Mouse (Mus musculus) thymus, postnatal 36 days (tissue): ENCODE data around the gene Neu2.

Experiments
- DNase-seq, 2 experiments: peaks; one replicate each; pipeline ENCODE4 v3.0.0; 2022; ENCODE audit warnings: mixed read lengths in 2 of 2

Neu2 gene

DNA sequence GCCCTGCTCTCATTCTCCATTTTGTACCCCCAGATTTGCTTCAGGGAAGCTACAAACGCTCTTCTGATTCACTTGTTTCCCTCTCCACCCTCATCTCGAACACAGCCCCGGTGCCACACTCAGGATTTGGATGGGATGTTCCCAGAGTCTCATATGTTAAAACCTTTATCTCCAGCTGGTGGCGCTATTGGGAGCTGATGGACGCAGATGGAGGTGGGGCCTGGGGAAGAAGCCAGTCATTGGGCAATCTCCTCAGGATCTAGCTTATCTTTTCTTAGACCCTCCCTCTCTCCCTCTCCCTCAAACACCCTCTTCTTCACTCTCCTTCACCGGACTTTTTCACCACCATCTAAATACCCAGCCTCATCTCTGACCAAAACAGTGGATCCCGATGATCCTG, 31.9 kb downstream of the Neu2 start:
- no peak for DNase-seq

DNA sequence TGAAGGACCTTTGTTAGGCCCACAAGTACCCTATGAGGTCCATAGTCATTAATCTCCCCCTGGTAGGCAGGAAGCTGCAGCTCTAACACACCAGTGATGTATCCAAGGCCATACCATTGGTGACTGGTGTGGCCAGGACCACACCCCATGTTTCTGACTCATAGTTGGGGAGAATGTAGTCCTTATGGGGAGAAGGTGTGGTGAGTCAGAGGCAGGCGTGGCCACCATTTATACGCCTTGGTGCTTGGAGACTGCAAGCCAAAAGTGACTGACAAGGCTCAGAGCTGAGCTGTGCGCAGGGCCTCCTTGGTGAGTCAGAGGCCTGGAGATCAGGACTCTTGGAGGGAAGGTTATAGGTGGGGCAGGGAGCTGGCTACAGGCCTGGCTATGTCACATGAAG, 41.3 kb downstream of the Neu2 start:
- DNase-seq = no peak

DNA sequence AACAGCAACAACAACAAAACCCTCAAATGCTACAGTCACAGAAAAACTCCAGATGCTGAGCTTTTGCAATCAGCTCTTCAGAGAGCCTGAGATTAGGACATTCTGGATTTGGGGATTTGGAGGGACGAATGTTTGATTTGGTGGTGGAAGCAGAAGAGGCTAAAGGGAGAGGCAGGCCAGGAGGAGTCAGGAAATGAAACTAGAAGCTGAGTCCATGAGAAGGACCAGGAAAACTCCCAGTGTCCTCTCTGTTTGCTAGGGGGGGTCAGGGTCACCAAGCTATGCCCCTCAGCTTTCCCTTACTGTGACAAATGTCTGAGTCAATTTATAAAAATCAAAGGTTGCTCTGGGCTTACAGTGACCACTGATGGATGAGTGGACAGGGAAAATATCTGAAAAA, 43.9 kb downstream of the Neu2 start:
- DNase-seq = no peak

DNA sequence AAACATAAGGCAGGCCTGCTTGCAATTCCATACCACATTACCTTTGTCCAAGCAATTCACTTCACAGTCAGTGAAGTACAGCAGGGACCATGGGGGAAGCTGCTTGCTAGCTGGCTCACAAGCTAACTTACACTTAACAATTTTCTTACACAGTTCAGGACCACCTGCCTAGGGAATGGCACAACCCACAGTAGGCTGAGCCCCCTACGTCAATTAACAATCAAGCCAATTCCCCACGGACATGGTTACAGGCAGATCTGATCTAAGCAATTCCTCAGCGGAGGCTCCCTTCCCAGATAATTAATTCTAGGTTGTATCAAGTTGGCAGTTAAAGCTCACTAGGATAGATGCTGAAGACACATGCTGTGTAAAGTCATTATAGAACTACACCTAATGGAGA, 53.3 kb downstream of the Neu2 start:
- no peak for DNase-seq

DNA sequence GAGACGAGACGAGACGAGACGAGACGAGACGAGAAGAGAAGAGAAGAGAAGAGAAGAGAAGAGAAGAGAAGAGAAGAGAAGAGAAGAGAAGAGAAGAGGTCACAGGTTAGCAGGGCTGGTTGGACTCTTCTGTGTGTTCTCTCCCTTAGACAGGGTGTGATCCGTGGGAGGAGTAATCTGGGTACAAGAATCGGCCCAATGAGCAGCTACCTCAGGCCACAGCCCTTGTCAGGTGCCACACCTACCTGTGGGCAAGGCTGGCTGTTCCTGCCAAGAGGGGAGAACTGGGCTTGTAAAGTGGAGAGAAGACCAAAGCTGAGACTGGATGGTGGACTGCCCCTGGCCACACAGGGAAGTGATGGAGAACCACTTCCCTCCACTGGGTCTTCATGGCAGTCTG, 56.1 kb downstream of the Neu2 start:
- no peak for DNase-seq

DNA sequence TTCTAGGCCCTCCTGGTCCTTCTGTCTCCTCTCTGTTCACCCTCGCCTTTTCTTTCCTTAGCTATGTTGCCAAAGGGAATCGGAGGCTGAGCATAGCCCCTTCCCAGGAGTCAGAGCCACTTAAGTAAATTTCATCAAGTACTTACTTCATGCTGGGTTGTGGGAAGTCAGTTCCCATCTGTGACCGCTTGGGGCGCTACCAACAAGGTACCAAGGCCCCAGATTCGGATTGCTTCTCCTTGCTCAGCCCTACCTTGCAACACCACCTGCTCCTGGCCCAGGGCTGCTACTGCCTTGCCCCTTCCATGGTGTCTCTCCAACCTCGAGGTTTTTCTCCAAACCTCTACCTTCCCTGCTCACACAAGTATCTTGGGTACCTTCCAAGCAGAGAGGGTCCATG, 58.7 kb downstream of the Neu2 start:
- DNase-seq = peak; percentile 41 to 43

DNA sequence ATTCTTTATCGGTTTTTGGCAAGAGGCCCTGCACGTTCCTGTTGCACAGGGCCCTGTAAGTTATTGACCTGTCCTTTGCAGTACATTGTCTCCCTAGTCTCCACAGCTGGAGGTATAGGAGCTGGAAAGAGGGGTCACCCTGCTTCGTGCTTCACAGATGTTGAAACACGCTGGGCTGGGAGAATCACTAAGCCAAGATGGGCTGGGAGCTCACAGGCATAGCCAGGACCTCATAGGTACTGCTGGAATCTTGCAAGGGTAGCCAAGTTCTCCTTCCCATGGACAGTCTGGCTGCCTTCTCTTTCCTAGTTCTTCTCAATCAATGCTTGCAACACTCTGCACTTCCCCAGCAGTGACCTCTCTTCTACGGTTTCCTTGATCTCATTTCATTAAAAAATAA, 63.6 kb downstream of the Neu2 start:
- DNase-seq = no peak

DNA sequence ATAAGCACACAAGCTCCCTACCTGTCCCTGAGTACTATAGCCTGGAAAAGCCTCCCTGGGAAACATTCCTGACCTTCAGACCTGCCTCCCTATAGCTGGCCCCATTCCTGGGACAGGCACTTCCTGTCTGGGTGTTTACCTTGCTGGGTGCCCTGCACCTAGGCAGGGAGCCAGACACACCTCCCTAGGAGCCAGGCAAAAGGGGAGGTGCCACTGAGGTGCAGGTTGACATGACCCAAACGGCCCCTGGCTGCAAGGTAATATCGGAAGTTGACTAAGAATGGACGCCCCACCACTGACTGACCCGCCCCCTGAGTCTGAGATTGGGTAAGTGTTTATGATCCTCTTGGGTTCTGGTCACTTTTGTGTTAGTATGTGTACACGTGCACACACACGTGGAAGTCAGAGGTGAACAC, 64.1 kb downstream of the Neu2 start, which contains the start of gene Ngef:
Gene Ngef (minus strand): TSS at position 71 of the 416 bp plus-strand sequence.
- DNase-seq = no peak

DNA sequence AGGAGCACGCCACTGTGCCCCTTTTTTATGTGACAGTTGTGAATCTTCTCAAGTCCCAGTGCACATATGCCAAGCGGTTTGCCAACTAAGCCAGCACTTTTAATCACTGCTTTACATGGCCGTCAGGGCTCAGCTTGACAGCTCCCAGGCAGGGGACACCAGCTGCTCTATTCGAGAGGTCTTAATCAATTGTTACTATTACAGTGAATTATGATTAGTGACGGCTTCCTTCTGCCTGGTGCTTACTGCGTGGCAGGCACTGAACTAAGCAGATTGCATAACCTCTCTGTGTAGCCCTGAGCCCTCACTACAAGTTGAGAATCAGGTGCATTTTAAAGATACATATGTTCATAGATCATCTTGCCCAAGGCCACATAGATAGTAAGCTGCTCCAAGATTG, 64.7 kb downstream of the Neu2 start:
- no peak for DNase-seq

DNA sequence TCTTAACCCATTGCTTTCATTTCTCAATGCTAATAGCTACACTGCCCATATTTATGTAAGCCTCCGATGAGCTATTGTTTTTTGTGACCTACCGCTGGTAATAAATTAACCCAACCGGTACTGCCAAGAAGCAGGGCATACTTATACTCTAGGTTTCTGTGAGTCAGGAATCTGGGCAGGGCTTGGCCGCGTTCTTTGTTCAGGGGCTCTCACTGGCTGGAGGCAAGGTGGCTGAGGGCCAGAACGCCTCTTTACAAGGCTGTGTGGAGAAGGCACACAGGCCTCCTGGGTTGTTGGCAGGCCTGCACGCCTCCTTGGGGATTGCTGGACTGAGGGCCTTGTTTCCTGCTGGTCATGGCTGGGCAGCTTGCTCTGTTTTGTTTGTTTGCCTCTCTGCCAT, 65.1 kb downstream of the Neu2 start:
- no peak for DNase-seq

DNA sequence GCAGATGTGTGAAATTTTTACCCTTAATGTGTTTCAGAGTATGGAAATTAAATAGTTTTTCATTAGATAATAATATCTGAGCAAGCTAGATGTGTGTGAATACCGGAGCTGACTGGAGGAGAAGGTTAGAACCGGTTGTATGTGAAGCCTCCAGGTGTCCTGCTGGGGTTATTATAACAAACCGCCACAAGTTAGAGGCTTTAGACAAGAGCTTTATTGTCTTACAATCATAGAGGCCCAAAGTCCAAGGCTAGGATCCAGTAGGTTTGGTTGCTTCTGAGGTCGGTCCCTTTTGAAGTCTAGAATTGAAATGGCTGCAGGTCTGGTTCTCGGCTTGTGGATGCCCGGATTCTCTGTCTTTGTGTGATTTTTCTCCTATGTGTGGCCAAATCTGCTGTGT, 69.3 kb downstream of the Neu2 start:
- no peak for DNase-seq

DNA sequence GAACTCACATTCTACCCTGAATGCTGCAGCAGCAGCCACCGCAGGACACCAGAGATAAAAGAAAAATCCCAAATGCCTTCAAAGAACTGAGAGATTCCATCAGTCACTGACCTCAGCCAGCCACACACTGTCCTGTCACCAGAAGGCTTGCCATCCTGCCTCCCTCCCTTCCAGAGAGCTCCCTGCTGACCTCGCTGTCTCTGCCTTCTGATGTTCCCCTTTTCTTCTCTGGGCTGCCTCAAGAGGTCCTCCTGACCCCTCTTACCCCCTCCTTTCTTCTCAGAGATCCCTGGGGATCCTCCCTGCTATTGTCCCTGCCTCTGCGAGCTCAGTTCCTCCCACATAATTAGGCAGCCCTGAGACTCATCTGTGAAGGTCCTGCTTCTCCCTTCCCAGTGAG, 71.1 kb downstream of the Neu2 start:
- DNase-seq = no peak

DNA sequence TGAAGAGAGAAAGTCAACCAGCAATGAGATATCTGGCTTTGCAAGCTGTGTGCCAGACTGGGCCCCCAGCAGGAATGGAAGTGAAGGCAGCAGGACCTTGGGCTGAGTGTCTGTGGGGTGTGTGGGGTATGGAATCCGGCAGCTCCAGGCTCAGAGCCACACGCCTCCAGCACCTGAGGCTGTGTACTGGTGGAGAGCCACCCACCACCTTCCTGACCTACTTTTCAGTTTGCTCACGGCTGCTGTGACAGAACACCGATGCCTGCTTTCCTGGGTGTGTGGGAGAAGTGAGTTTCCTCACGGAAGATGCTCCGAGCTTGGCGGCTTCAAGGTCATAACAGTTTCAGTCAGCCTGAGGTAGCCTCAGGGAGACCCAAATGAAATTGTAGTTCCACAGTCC, 79.5 kb downstream of the Neu2 start:
- DNase-seq = no peak

DNA sequence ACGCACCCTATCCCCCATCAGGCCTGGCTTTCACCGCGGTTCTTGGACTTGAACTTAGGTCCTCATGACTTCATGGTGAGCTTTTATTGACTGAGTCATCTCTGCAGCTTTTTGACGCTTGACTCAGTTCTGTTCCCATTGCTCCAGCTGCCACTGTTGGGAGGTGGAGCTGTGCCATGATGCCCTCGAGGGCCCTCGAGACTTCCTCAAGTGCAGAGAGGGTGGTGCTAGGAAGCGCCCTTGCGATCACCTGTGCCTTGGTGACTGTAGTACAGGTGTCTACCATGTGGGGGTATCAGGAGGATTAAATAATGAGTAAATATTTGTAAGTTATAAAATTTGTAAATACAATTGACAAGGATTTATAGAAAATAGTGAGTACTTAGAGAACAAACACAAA, 80.3 kb downstream of the Neu2 start:
- no peak for DNase-seq

DNA sequence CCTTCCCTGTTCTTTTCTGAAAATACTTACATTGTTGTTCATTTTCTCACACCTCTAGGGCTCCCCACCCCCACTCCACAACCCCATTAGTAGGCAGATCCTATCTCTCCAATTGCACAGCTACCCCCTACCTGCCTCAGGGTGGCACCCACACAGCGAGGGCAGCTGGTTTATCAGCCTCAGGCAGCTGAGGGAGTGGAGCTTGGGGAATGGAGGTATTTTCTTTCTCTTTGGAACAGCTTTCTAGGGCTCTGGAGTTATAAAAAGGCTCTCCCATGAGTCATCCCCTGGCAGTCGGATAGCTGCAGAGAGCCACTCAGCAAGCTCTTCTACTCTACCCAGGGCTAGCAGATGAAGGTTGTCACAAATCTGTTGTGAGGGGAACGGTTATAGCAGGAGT, 84.6 kb downstream of the Neu2 start:
- no peak for DNase-seq

DNA sequence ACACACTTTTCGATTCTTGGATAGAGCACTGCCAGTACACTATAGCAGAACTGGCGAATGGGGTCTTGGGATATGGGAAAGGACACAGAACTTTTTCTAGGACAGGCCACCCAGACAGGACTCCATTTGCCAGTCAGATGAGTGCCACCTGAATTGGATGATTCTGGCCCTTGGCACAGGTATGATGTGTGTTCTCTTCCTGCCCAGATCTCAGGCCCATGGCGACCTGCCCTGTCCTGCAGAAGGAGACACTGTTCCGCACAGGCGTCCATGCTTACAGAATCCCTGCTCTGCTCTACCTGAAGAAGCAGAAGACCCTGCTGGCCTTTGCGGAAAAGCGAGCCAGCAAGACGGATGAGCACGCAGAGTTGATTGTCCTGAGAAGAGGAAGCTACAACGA, 85.0 kb downstream of the Neu2 start:
- no peak for DNase-seq

DNA sequence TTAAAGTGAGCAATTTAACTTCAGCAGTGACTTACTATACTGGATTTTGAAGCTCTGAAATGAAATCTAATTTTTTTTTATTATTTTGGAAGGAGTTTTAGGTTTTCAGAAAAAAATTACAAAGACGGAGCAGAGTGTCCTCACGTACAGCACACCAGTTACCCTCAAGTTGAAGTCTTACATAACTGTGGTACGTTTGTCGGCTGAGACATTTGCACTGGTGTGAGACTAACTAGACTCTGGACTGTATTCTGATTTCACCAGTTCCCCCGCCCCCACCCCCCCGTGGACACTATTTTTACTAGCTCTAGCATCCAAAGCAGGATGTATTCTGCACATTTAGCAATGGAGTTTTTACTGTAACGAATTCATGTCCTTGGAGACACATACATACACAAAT, 90.8 kb downstream of the Neu2 start:
- no peak for DNase-seq

DNA sequence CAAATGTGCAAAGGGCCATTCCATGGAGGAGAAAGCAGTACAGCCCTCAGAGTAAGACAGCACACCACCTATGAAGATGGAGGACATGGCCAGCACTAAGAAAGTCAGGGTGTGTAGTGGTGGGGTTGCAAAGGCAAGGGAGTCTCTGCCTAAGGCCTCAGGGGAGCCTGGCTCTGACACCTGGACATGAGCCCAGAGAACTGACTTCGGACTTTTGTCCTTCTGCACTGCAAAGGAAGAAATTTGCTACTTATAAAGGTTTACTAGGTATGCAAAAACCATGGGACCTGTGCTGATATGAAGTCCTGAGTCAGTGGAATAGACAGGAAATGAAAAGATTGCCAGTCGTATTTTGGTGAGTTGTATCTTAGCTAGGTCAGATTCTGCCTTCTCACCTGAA, 92.1 kb downstream of the Neu2 start:
- no peak for DNase-seq

DNA sequence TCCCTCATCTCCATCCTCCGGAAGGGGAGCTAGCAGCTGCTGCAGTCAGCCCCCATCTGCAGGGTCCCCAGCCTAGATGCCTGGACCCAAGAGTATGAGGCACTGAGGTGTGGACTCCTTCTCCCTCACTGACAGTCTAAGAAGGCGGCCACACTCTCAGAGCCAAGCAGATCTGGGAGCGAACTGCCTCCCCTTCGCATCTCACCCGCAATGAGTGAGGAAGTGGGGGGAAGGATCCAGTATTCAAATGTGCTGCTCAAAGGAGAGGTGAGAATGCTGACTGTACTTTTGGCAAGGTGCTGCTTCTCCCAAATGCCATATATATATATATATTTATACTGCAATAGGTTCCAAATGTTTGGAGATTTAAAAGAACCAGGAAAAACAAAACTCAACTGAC, 93.7 kb downstream of the Neu2 start:
- DNase-seq = no peak

DNA sequence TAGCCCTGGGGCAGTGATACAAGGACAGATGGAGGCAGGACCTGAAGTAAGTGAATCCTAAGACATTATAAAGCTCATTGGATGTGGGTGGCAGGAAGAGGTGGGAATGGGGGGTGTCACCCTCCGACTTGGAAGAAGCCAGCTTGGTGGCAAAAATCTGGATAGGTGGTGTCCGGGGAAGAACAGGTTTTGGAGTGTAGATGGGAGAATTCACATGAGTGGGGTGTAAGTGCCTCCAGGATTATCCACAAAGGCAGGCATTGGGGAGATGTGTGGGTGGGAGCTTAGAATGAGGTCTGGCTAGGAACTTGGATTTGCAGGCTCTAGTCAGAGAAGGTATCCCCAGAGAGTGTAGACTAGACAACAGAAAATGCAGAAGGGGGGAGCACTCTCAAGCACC, 95.6 kb downstream of the Neu2 start:
- DNase-seq = no peak

DNA sequence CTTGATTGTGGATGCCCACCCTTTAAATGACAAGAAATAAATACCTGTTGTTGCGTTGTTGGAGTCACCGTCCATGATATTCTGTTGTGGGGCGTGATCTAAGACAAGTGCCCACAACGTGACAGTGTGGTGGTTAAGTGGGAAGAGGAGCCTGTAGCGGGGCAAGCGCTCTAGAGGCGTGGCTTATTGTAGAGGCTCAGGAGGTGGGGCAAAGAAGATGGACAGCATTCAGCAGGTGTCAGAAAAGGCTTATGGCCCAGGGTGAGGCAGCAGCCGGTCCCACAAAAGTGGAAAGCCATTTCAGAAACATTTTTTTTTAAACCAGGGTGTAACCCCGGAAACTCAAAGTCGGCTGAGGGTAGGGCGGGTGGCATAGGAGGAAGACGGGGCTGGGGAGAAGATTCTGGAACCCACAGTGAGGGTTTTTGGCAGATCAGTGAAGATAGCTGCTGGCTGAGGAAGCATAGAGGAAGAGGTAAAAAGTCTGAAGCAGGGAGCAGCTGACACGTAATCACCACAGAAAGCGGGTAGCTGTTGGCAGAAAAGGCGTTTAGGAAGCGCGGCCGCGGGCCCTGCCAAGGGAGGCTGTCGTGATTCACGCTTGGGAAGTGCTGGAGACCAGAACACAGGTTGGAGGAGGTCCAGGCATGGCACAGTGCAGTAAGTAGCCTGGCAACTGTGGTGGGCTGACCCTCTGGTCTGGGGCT, 97.8 kb downstream of the Neu2 start:
- peak; percentile 55 to 71 for DNase-seq

DNA sequence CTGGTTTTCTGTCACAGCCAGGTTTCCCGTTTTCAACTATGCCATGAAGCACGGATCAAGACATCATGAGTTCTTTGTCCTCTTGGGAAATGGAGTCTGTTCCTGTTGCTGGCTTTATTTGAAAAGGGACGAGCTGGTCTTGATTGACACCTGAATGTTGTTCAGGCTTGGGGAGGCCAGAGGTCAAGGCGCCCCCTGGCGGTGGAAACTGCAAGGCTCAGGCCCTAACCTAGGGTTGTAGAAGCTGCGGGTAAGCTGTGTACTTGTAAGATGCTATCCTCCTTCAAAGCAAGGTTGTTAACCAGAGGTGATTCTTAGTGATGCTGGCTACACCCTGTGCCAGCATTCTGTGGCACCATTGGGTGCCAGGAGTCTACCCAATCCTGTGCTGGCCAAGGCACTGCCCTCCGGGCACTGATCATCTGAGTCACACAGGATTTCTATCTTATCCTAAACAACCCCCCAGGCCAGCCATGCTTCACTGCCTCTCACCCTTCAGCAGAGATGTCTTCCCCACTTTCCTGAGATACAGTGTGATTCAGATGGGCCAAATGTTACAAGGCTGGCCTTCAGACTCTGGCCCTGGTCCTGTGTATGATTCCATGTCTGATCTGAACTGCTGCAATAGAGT, 98.8 kb downstream of the Neu2 start:
- DNase-seq = peak; percentile 75 to 80

DNA sequence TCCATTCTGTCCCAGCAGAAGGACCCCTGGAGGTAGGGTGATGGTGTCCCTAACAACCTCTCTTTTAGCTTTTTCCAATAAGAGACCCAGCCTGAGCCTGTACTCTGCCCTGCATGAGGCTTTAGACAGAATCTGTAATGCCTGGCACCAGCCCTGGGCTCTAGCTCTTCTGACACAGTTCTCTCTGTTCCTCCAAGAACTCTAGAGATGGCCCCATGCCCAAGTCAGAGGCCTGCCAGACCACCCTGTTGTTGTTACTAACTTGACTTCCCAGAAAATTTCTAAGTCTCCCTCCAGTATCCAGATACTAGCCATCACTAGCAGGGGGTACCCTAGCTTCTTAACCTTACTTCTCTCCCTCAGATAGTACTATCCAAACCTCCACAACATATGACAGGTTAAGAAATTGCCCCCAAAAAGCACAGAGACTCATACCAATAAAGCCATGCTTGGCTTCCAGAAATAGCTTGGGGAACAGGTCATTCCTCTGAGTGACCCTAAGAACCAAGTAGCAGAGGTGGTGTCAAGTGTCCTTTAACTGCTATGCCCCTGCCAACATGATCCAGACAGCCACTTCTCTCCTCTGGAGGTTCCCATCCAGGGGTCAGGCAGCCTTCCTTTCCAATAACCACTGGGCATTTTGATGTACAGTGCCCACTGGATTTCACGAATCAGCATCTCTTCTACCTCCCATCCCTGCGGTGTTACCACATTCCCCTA, 105.0 kb downstream of the Neu2 start:
- DNase-seq = no peak

DNA sequence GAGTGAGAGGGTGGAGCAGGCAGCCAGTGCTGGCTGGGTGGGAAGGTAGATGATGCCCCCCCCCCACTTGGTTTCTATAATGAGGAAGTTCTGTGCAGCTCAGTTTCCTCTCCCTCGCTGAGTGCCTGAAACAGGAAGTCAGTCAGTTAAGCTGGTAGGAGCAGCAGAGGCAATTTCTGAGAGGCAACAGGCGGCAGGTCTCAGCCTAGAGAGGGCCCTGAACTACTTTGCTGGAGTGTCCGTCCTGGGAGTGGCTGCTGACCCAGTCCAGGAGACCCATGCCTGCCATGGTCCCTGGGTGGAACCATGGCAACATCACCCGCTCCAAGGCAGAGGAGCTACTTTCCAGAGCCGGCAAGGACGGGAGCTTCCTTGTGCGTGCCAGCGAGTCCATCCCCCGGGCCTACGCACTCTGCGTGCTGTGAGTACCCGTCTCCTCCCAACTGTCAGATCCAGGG, 110.6 kb downstream of the Neu2 start, which contains the start of gene Inpp5d:
Gene Inpp5d (plus strand): TSS at position 102 of the 458 bp plus-strand sequence.
- peak; percentile 69 for DNase-seq
